Mouse (Mus musculus) midbrain, postnatal 0 days (tissue): ENCODE results near the gene Tgfbrap1. TPM values are rescaled to one million over a fixed set of nuclear protein-coding genes. Genes with fewer than 3 reads are reported as not detected.
"Not testable (repeated sequence)": the region's sequence is repeated elsewhere in the genome, so short reads cannot be mapped to it uniquely, and the experiment has no call there.

ENCODE experiments used
- ATAC-seq: fragments of 200-750 bp; cut with Nextera tagmentation; 2 replicates; pipeline ENCODE4 v1.8.0; 2017; ENCODE audit warnings: moderate number of reproducible peaks, mild to moderate bottlenecking, moderate TSS enrichment, moderate library complexity; ENCODE audit not compliant: low FRiP score
- DNase-seq: peaks from one replicate; pipeline ENCODE4 v3.0.0-alpha.2; 2015; ENCODE audit warnings: low spot score
- H3K27ac ChIP-seq: fragments of 300-500 bp; sonication (generic); 2 replicates; pipeline ENCODE4 v1.5.1; 2014; ENCODE audit warnings: low read depth, mild to moderate bottlenecking, low read length, mixed read lengths
- H3K27me3 ChIP-seq: fragments of 300-500 bp; sonication (generic); 2 replicates; pipeline ENCODE4 v1.6.1; 2014; ENCODE audit warnings: low read length, control low read depth, mixed read lengths; ENCODE audit not compliant: insufficient read depth
- H3K36me3 ChIP-seq: fragments of 300-500 bp; sonication (generic); 2 replicates; pipeline ENCODE4 v1.6.1; 2014; ENCODE audit warnings: low read length, control low read depth, mixed read lengths; ENCODE audit not compliant: insufficient read depth
- H3K4me1 ChIP-seq: fragments of 300-500 bp; sonication (generic); 2 replicates; pipeline ENCODE4 v1.6.1; 2014; ENCODE audit warnings: mild to moderate bottlenecking, control low read depth, antibody characterized with exemption, low read length, mixed read lengths; ENCODE audit not compliant: insufficient read depth
- H3K4me2 ChIP-seq: fragments of 300-500 bp; sonication (generic); 2 replicates; pipeline ENCODE4 v1.6.1; 2014; ENCODE audit warnings: low read depth, mild to moderate bottlenecking, low read length, mixed read lengths; ENCODE audit not compliant: poor library complexity, severe bottlenecking
- H3K4me3 ChIP-seq: fragments of 300-500 bp; sonication (generic); 2 replicates; pipeline ENCODE4 v1.5.1; 2014; ENCODE audit warnings: low read depth, mild to moderate bottlenecking, low read length, moderate library complexity
- H3K9ac ChIP-seq: fragments of 300-500 bp; sonication (generic); replicated peaks from 2 replicates; pipeline ENCODE4 v1.6.1; 2014; ENCODE audit warnings: mild to moderate bottlenecking, low read length, moderate library complexity, mixed read lengths; ENCODE audit not compliant: poor library complexity, severe bottlenecking
- H3K9me3 ChIP-seq: fragments of 300-500 bp; sonication (generic); 2 replicates; pipeline ENCODE4 v1.6.1; 2016; ENCODE audit warnings: low read length, control low read depth
- CTCF ChIP-seq: IDR thresholded peaks from 2 replicates; pipeline ENCODE4 v1.5.1; 2016; ENCODE audit warnings: antibody characterized with exemption, mild to moderate bottlenecking
- WGBS: fragments of 180-500 bp; shearing (Covaris S2); extraction: QIAGEN DNeasy Blood & Tissue Kit; methylation state at CpG from one replicate; pipeline ENCODE4 v1.1.7; 2014; 5-methylcytosine and 5-hydroxymethylcytosine counted together
- microRNA-seq: library from miRNA; unstranded; fragments of <30 nt; microRNA quantifications from one replicate; pipeline ENCODE4, GENCODE M21; 2016; ENCODE audit warnings: borderline number of aligned reads
- polyA plus RNA-seq: library from polyadenylated mRNA; unstranded; fragments of >200 nt; fragmentation: Nextera tagmentation; extraction: Ambion mirVana; gene quantifications from 2 replicates; pipeline ENCODE4 v1.2.1, GENCODE M21; 2015
- total RNA-seq: library from RNA; depleted of rRNA; stranded (reverse); fragments of >200 nt; gene quantifications from 2 replicates; pipeline ENCODE4 v1.2.3, GENCODE M21; 2014; rRNA removed

The Tgfbrap1 gene
- total and polyA plus RNA-seq, 2 experiments from 2014 or later: 16.9 to 47.2 TPM

DNA sequence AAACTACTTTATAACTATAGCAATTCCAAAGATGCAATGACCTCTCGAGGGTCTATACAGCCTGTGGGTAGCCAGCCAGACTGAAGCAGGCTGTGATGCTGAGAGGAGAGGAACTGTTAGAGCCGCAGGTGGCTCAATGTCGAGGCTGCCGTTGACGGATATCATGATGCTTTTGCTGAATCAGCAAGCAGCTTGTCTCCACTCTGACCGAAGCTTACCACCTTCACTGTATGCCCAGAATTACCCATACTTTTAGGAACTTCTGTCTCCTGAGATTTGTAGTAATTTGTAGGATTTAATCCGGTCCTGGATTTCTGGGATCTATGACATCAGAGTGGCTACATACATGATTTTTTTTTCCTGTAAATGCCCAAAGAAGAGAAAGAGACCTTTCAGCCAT is 62.4 kb downstream of the Tgfbrap1 start:
- ATAC-seq (no peak), DNase-seq (no peak)
- WGBS: 86% methylated on average over 7 of the region's 7 CpGs
- Histone ChIP-seq H3K9me3 (no peaks in the 10 kb centered on the region), H3K4me2 (no peak overlapping the region), H3K9ac (no peak overlapping the region), H3K36me3 (peaks cover 20% of the 10 kb centered on the region), H3K27me3 (no peaks in the 10 kb centered on the region), H3K4me1 (no peaks in the 10 kb centered on the region), H3K4me3 (no peak overlapping the region), H3K27ac (no peak overlapping the region)
- no peak for TF ChIP-seq CTCF

DNA sequence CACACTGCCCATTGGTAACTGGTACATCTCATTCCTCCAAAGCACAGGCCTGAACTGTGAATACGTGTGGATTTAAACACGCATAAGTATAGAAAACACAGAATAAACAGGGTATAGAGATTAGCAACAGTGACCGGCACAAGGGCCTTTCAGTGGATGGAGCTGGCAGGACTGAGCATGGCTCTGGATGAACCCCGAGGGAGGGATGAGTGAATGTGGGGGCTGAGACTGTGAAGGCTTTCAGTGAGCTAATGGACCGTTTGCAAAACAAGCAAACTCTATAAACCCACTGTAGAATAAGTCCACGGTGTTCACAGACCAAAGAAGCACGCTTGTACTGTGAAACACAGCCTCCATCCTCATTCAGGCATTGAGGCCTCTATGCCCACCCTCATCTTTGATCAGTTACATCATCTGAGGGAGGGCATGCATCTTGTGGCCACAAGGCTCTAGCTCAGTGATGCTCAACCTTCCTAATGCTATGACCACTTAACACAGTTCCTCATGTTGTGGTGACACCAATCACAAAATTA is 83.2 kb downstream of the Tgfbrap1 start:
- not testable (repeated sequence) for H3K4me1 ChIP-seq, H3K4me2 ChIP-seq, ATAC-seq, H3K27ac ChIP-seq, H3K4me3 ChIP-seq, H3K27me3 ChIP-seq, H3K9me3 ChIP-seq, H3K36me3 ChIP-seq, DNase-seq, H3K9ac ChIP-seq
- WGBS: 89% methylated on average over 7 of the region's 7 CpGs

DNA sequence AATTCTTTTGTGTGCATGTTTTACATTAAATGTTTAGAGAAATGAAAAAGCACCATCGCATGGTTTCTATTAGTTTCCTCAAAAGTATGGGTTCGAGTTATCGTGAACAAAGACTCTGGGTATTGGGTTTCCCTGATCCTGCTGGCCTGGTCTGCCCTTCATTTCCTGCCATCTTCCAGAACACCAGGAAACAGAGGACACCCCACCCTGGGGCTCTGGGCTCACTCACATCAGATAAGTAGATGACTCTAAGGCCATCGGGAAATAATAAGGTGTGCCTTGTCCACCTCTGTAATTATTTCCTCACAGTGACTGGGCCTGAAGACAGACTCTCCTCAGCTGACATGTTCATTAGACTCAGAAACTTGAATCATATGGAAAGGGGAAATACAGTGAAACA is 88.0 kb downstream of the Tgfbrap1 start:
- WGBS: 94% methylated on average over 4 of the region's 4 CpGs
- H3K9me3 ChIP-seq: no peaks in the 10 kb centered on the region
- H3K4me2 ChIP-seq: no peak overlapping the region
- H3K36me3 ChIP-seq: no peaks in the 10 kb centered on the region
- H3K4me1 ChIP-seq: 0 out of 2 replicates have a peak, but pooled peaks cover 4% of the 10 kb centered on the region
- H3K4me3 ChIP-seq: no peak overlapping the region
- no peaks in the 10 kb centered on the region for H3K27me3 ChIP-seq
- ATAC-seq (no peak), DNase-seq (no peak)
- no peak overlapping the region for H3K9ac ChIP-seq
- no peak overlapping the region for H3K27ac ChIP-seq
- TF ChIP-seq CTCF: no peak

DNA sequence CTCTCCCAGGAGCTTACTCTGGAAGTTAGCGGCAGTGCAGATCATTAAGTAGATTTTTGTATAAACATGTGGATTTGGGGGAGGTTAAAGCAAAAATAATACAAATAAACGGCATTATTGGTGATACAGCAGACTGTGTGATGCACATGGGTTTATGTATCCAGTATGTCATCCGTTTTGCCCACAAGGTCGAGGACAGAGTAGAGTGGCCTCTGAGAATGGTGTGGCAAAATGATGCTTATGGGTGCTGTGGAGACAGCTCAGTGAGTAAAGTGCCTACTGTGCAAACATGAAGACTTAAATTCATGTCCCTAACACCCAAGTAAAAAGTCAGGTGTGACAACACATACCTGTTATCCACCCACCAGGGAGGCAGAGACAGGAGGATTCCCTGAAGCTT is 91.9 kb downstream of the Tgfbrap1 start:
- H3K27me3 ChIP-seq: no peaks in the 10 kb centered on the region
- WGBS: 56% methylated on average over 4 of the region's 4 CpGs
- H3K9ac ChIP-seq: peak overlapping the region; percentile 33; the same call in 1 of the 2 replicates
- ATAC-seq (peak; percentile 53; the same call in 1 of the 2 replicates), DNase-seq (no peak)
- H3K27ac ChIP-seq: peak overlapping the region; percentile 71
- no peaks in the 10 kb centered on the region for H3K36me3 ChIP-seq
- no peak for TF ChIP-seq CTCF
- H3K4me3 ChIP-seq: peak overlapping the region; percentile 9; the same call in 1 of the 2 replicates
- H3K4me2 ChIP-seq: peak overlapping the region; percentile 42
- H3K4me1 ChIP-seq: 0 out of 2 replicates have a peak, but pooled peaks cover 4% of the 10 kb centered on the region
- H3K9me3 ChIP-seq: no peaks in the 10 kb centered on the region

DNA sequence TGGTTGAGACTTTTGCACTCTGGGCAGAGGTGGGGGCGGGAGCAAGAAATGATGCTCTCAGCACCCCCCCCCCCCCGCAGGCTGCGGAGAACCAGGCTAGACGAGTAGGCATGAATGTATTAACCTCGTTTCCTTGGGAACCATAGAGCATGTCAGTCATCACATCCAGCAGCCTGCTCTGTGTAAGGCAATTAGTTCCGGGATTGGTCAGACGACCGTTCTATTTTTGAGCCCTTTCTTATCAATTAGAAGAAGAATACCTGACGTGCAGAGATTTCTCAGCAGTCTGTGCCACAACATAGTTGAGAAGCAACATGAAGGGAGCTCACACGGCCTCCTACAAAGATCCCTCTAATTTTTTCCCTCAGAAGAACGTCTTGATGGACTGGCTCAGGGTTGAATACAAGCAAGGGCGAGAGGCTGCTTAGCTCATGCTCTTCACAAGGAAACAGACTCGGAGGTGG is 92.4 kb downstream of the Tgfbrap1 start:
- peak; percentile 72 for DNase-seq
- Histone ChIP-seq H3K27ac (peak overlapping the region; percentile 71), H3K9ac (peak overlapping the region; percentile 33; the same call in 1 of the 2 replicates), H3K27me3 (no peaks in the 10 kb centered on the region), H3K4me3 (peak overlapping the region; percentile 9; the same call in 1 of the 2 replicates), H3K4me2 (peak overlapping the region; percentile 42), H3K4me1 (0 out of 2 replicates have a peak, but pooled peaks cover 4% of the 10 kb centered on the region), H3K9me3 (no peaks in the 10 kb centered on the region), H3K36me3 (no peaks in the 10 kb centered on the region)
- WGBS: 9% methylated on average over 13 of the region's 13 CpGs
- no peak for TF ChIP-seq CTCF
- peak; percentile 95 for ATAC-seq

Small RNA genes within 50 kb of the gene (microRNA-seq; reads per million reads assigned to microRNA genes)
- not detected for gene Gm24001

Other genes starting within 250 kb of the Tgfbrap1 start
- 32.2 and 43.2 TPM in 2 replicates for gene Mrps9, start 247.4 kb downstream of the Tgfbrap1 start, total RNA-seq
- gene Mrps9, start 247.4 kb downstream of the Tgfbrap1 start, polyA plus RNA-seq: 33.2 and 35.8 TPM in 2 replicates
- gene Gpr45, start 145.8 kb downstream of the Tgfbrap1 start, total RNA-seq: 18.5 and 20.4 TPM in 2 replicates
- 10.0 and 11.1 TPM in 2 replicates for gene Gpr45, start 145.8 kb downstream of the Tgfbrap1 start, polyA plus RNA-seq
- gene AI597479, start 73 bp upstream of the Tgfbrap1 start, total RNA-seq: 36.8 and 43.6 TPM in 2 replicates
- 36.6 and 38.3 TPM in 2 replicates for gene AI597479, start 73 bp upstream of the Tgfbrap1 start, polyA plus RNA-seq
- gene Fhl2, start 98.3 kb upstream of the Tgfbrap1 start, total RNA-seq: 29.4 and 30.4 TPM in 2 replicates
- 26.4 and 29.5 TPM in 2 replicates for gene Fhl2, start 98.3 kb upstream of the Tgfbrap1 start, polyA plus RNA-seq